Mouse (Mus musculus) adrenal gland (tissue): ENCODE data around the gene B4galnt3.

ENCODE experiments used
- intact Hi-C: fragments of 180-260 bp; cut with DNase I; formaldehyde crosslinking; loops from one replicate; pipeline ENCODE4 v1.15.1; 2025

The B4galnt3 gene

DNA sequence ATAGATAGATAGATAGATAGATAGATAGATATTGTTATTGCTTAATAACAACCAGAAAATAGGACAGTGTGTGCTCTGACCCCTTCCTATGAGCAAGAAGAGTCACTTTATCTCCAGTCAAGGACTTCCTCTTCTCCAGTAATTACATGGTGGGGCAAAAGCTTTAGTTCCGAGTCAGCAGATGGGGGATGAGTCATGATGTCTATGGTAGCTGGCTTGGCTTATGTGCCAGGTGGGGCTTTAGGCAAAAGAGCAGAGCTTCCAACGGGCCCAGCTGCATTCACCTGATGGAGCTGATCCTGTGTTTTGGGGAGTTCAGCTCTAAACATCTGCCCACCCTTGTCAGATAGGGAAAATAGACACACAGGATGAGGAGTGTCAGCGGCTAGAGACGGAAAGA lies 138.8 kb downstream of the B4galnt3 start:
- intact Hi-C loops = no loop called here

DNA sequence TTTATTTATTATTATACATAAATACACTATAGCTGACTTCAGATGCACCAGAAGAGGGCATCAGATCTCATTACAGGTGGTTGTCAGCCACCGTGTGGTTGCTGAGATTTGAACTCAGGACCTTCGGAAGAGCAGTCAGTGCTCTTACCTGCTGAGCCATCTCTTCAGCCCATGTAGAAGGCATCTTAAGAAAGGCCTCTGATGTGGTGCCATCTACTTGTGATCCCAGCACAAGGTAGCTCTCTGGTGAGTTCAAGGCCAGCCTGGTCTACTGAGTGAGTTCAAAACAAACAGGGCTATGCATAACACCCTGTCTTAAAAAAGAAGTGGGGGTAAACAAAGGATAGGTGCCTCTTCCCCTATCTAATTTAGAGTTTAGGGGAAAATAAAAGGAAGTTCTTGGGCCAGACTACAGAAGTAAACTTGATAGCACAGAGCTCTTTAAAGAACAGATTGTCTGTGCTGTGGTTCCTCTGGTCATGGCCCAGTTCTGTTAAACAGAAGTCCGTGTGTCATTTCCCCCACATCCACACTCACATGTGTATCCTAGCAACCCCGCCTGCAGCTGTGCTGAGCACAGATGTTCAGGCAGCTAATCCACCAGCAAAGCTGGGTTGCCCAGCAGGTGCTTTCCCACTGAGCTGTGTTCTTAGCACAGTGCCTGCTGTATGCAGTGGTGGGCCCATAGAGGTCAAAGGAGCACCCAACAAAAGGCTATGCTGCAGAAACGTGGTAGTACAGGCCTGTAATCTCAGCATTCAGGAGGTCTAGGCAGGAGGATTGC lies 139.6 kb downstream of the B4galnt3 start:
- intact Hi-C loops = no loop called here
